In genomic region chr5:35562616-35563015, GRCm38 (mm10) we compare ENCODE assay signal across 33 mouse cellular contexts. TPM values are rescaled to one million over a fixed set of nuclear protein-coding genes. Genes with fewer than 3 reads are reported as not detected.
DNase-seq lines count a peak whose midpoint lies in the region; ATAC-seq and TF ChIP-seq lines count a peak whose summit lies in the region.
"Had no signal": no experiment of that assay in that cellular context is flagged by ENCODE, and none has a peak within 500 bp of the region (broad histone marks: within the 10 kb centered on the region; RNA-seq: fewer than 3 reads in every experiment).

No protein-coding gene starts in this region.

- no peak overlapping the region for H3K4me3 ChIP-seq in heart, embryonic 16.5 days (ENCODE audit: low read length)
- no peak overlapping the region for H3K4me3 ChIP-seq in stomach, postnatal 0 days (ENCODE audit: low read depth, low read length)
- H3K4me3 ChIP-seq: embryonic facial prominence, embryonic 10.5 days; embryonic facial prominence, embryonic 15.5 days; forebrain, embryonic 12.5 days; heart, embryonic 12.5 days; hindbrain, embryonic 13.5 days; midbrain, embryonic 13.5 days; neural tube, embryonic 13.5 days had no signal

- peaks cover 35% of the 10 kb centered on the region for H3K36me3 ChIP-seq in heart, embryonic 16.5 days (ENCODE audit: control insufficient read depth, insufficient read depth)
- H3K36me3 ChIP-seq in stomach, postnatal 0 days (ENCODE audit: control insufficient read depth, insufficient read depth, low read length), result peaks cover 31% of the 10 kb centered on the region

- H3K9me3 ChIP-seq in heart, embryonic 16.5 days (replicated peaks; ENCODE audit: control insufficient read depth, low read length), result no peaks in the 10 kb centered on the region
- no peaks in the 10 kb centered on the region for H3K9me3 ChIP-seq in stomach, postnatal 0 days (ENCODE audit: control insufficient read depth, low read length)
- H3K9me3 ChIP-seq: embryonic facial prominence, embryonic 10.5 days; embryonic facial prominence, embryonic 15.5 days; forebrain, embryonic 12.5 days; G1E; heart, embryonic 12.5 days; hindbrain, embryonic 13.5 days; midbrain, embryonic 13.5 days; neural tube, embryonic 13.5 days had no signal

- no peak overlapping the region for H3K4me2 ChIP-seq in heart, embryonic 16.5 days (ENCODE audit: low read depth, low read length)
- H3K4me2 ChIP-seq in stomach, postnatal 0 days (replicated peaks; ENCODE audit: low read depth), result no peak overlapping the region
- H3K4me2 ChIP-seq: embryonic facial prominence, embryonic 15.5 days; forebrain, embryonic 12.5 days; heart, embryonic 12.5 days; hindbrain, embryonic 13.5 days; midbrain, embryonic 13.5 days; neural tube, embryonic 13.5 days had no signal

- peaks cover 41% of the 10 kb centered on the region for H3K4me1 ChIP-seq in heart, embryonic 16.5 days (ENCODE audit: control insufficient read depth, insufficient read depth, low read length)
- no peaks in the 10 kb centered on the region for H3K4me1 ChIP-seq in stomach, postnatal 0 days (replicated peaks; ENCODE audit: control insufficient read depth, insufficient read depth)
- H3K4me1 ChIP-seq: embryonic facial prominence, embryonic 10.5 days; forebrain, embryonic 12.5 days; hindbrain, embryonic 13.5 days; midbrain, embryonic 13.5 days; neural tube, embryonic 13.5 days had no signal

- no peak overlapping the region for H3K9ac ChIP-seq in heart, embryonic 16.5 days (ENCODE audit: low read length)
- H3K9ac ChIP-seq in stomach, postnatal 0 days (ENCODE audit: low read length), result no peak overlapping the region
- H3K9ac ChIP-seq: embryonic facial prominence, embryonic 15.5 days; forebrain, embryonic 12.5 days; forebrain, postnatal 0 days; heart, embryonic 12.5 days; hindbrain, embryonic 13.5 days; liver, embryonic 14.5 days; midbrain, embryonic 13.5 days; neural tube, embryonic 13.5 days had no signal

- no peak for TF ChIP-seq CTCF in stomach, postnatal 0 days (IDR thresholded peaks at IDR 0.05; ENCODE audit: low read depth)

- ATAC-seq in heart, embryonic 16.5 days (replicated peaks; ENCODE audit: extremely low read depth, insufficient read depth, low FRiP score), result no peak
- ATAC-seq in stomach, postnatal 0 days (ENCODE audit: low FRiP score, low TSS enrichment), result no peak
- ATAC-seq: forebrain, postnatal 0 days; intestine, embryonic 16.5 days had no signal

- 52% methylated on average over 2 of the region's 2 CpGs for WGBS in heart, embryonic 16.5 days
- WGBS in stomach, postnatal 0 days, result 92% methylated on average over 2 of the region's 2 CpGs

- no peak for TF ChIP-seq EP300 in stomach, postnatal 0 days (optimal IDR thresholded peaks at IDR 0.05)

- peak; percentile 61 to 66 for DNase-seq in frontal cortex, adult 2 months (ENCODE audit: extremely low spot score in 1 of 2, low spot score in 1 of 2)
- DNase-seq in frontal cortex, postnatal 10 days (ENCODE audit: low spot score in 2 of 2), result no peak
- no peak for DNase-seq in heart, postnatal 4 days
- DNase-seq in right cerebral cortex, adult 18-20 months, result peak; percentile 75
- DNase-seq in right cerebral cortex, postnatal 14 days, result no peak
- no peak for DNase-seq in stomach, postnatal 0 days (ENCODE audit: low spot score)
- DNase-seq: adrenal gland, adult 8-10 months; cerebellum, adult 8-10 months; cerebellum, postnatal 25 days; forebrain, postnatal 0 days; gastrocnemius, postnatal 14 days; heart, postnatal 36 days; kidney, adult 8-10 months; kidney, postnatal 4 days; liver; lung, adult 2 months; lung, postnatal 10 days; thymus, postnatal 14 days had no signal

- no peaks in the 10 kb centered on the region for H3K27me3 ChIP-seq in heart, embryonic 16.5 days (ENCODE audit: control insufficient read depth, insufficient read depth, low read length)
- no peaks in the 10 kb centered on the region for H3K27me3 ChIP-seq in stomach, postnatal 0 days (ENCODE audit: control insufficient read depth, insufficient read depth, low read length)
- H3K27me3 ChIP-seq: embryonic facial prominence, embryonic 15.5 days; forebrain, embryonic 12.5 days; heart, embryonic 12.5 days; hindbrain, embryonic 13.5 days; midbrain, embryonic 13.5 days; neural tube, embryonic 13.5 days had no signal

- peak overlapping the region; percentile 49 for H3K27ac ChIP-seq in heart, embryonic 16.5 days (ENCODE audit: low read length)
- H3K27ac ChIP-seq in stomach, postnatal 0 days (replicated peaks), result no peak overlapping the region
- H3K27ac ChIP-seq: embryonic facial prominence, embryonic 10.5 days; embryonic facial prominence, embryonic 15.5 days; forebrain, embryonic 12.5 days; hindbrain, embryonic 13.5 days; kidney, postnatal 0 days; liver, embryonic 14.5 days; macrophage; midbrain, embryonic 13.5 days; neural tube, embryonic 13.5 days had no signal

RNA-seq across cellular contexts. Expression of gene Trmt44, which starts 12.3 kb away (rescaled TPM):
- 5.5 and 6.8 TPM in 2 replicates for polyA plus RNA-seq in frontal cortex, adult 2 months (2012; rRNA removed)
- polyA plus RNA-seq in heart, embryonic 16.5 days (2015; fragmentation: Nextera tagmentation; extraction: Ambion mirVana), result 5.3 and 5.6 TPM in 2 replicates
- 1 to 10 TPM; 4.1 to 4.6 TPM for total RNA-seq in heart, postnatal 4 days (2021)
- polyA plus RNA-seq in stomach, postnatal 0 days (2015; fragmentation: Nextera tagmentation; extraction: Ambion mirVana), result 2.9 and 3.2 TPM in 2 replicates

RNA-seq across cellular contexts. Expression of gene Acox3, which starts 20.2 kb away (rescaled TPM):
- polyA plus RNA-seq in frontal cortex, adult 2 months (2012; rRNA removed), result 28.0 and 29.4 TPM in 2 replicates
- polyA plus RNA-seq in heart, embryonic 16.5 days (2015; fragmentation: Nextera tagmentation; extraction: Ambion mirVana), result 11.2 and 12.4 TPM in 2 replicates
- 10 to 100 TPM; 20.8 to 23.6 TPM for total RNA-seq in heart, postnatal 4 days (2021)
- polyA plus RNA-seq in stomach, postnatal 0 days (2015; fragmentation: Nextera tagmentation; extraction: Ambion mirVana), result 9.0 and 9.6 TPM in 2 replicates

RNA-seq across cellular contexts. Expression of gene Cpz, which starts 37.1 kb away (rescaled TPM):
- polyA plus RNA-seq in frontal cortex, adult 2 months (2012; rRNA removed), result 0.42 and 0.64 TPM in 2 replicates
- 7.7 and 7.9 TPM in 2 replicates for polyA plus RNA-seq in heart, embryonic 16.5 days (2015; fragmentation: Nextera tagmentation; extraction: Ambion mirVana)
- total RNA-seq in heart, postnatal 4 days (2021), result 1 to 10 TPM; 3.2 to 3.6 TPM
- polyA plus RNA-seq in stomach, postnatal 0 days (2015; fragmentation: Nextera tagmentation; extraction: Ambion mirVana), result 10.5 and 11.0 TPM in 2 replicates
- total RNA-seq: granulocyte monocyte progenitor cell, adult 5-6 weeks; megakaryocyte-erythroid progenitor cell, adult 5-6 weeks had no signal
- polyA plus RNA-seq: macrophage had no signal

Comparison
In these comparisons a context has a peak if more than half of its experiments do, and no peak if none do; other contexts are left out.
1. DNase-seq: peak in frontal cortex, adult 2 months (2 of 2) and right cerebral cortex, adult 18-20 months (single experiment); none in frontal cortex, postnatal 10 days (0 of 2), heart, postnatal 4 days (single experiment), right cerebral cortex, postnatal 14 days (single experiment) and stomach, postnatal 0 days (single experiment).